Mouse (Mus musculus) CH12.LX (cell line): Measurements from ENCODE around the gene Cap2. TPM values are rescaled to one million over a fixed set of nuclear protein-coding genes. Genes with fewer than 3 reads are reported as not detected.

ENCODE experiments used
- DNase-seq: peaks from one replicate; pipeline ENCODE4 v3.0.0-alpha.2; 2013; ENCODE audit errors: extremely low read depth
- H3K27ac ChIP-seq: 2 replicates; pipeline ENCODE4 v1.5.1; 2012; ENCODE audit warnings: low read depth, mild to moderate bottlenecking, control low read depth, moderate library complexity; ENCODE audit not compliant: insufficient read depth
- H3K27me3 ChIP-seq: replicated peaks from 2 replicates; pipeline ENCODE3; 2012; ENCODE audit warnings: inconsistent platforms
- H3K36me3 ChIP-seq, 2 experiments: replicated peaks in 1 of 2; 2 replicates each; pipeline versions ENCODE3 to v1.6.1; 2012; ENCODE audit warnings: inconsistent platforms in 1 of 2, low read length in 1 of 2, mild to moderate bottlenecking in 1 of 2, mixed read lengths in 1 of 2, moderate library complexity in 1 of 2; ENCODE audit not compliant: control insufficient read depth in 1 of 2, insufficient read depth in 1 of 2
- H3K4me1 ChIP-seq, 2 experiments: 2 replicates each; pipeline ENCODE4 v1.6.1; 2012; ENCODE audit warnings: inconsistent platforms in 1 of 2, moderate library complexity in 1 of 2; ENCODE audit not compliant: insufficient read depth in 2 of 2, control insufficient read depth in 1 of 2
- H3K4me2 ChIP-seq: 2 replicates; pipeline ENCODE4 v1.6.1; 2012; ENCODE audit warnings: low read depth, mild to moderate bottlenecking, control low read depth; ENCODE audit not compliant: poor library complexity, insufficient read depth, severe bottlenecking
- H3K4me3 ChIP-seq, 3 experiments: fragments of 150-350 bp in 1 of 3; sonication (generic) in 1 of 3; replicated peaks in 1 of 3; 2 replicates each; pipeline versions ENCODE3 to v1.5.1; 2011 to 2012; ENCODE audit warnings: low read depth in 2 of 3, low read length in 2 of 3, mild to moderate bottlenecking in 2 of 3, moderate library complexity in 2 of 3, control low read depth in 1 of 3, improper control_type of control experiment in 1 of 3, inconsistent platforms in 1 of 3, mixed read lengths in 1 of 3; ENCODE audit not compliant: poor library complexity in 1 of 3
- H3K79me2 ChIP-seq: replicated peaks from 2 replicates; pipeline ENCODE4 v1.6.1; 2012; ENCODE audit warnings: mild to moderate bottlenecking, moderate library complexity; ENCODE audit not compliant: control insufficient read depth, poor library complexity, insufficient read depth, severe bottlenecking; ENCODE audit errors: extremely low read depth
- H3K9ac ChIP-seq: 2 replicates; pipeline ENCODE4 v1.6.1; 2012; ENCODE audit warnings: low read depth, mild to moderate bottlenecking, control low read depth, moderate library complexity; ENCODE audit not compliant: insufficient read depth
- H3K9me3 ChIP-seq: replicated peaks from 2 replicates; pipeline ENCODE3; 2012; ENCODE audit warnings: low read length, inconsistent platforms, mixed read lengths
- BHLHE40 ChIP-seq: IDR thresholded peaks from 2 replicates; pipeline ENCODE4 v1.6.1; 2011; ENCODE audit warnings: mild to moderate bottlenecking, low read depth, low read length, improper control_type of control experiment
- CHD1 ChIP-seq: IDR thresholded peaks from 2 replicates; pipeline ENCODE4 v1.6.1; 2012; ENCODE audit warnings: low read depth, low read length, improper control_type of control experiment, inconsistent platforms
- CHD2 ChIP-seq: IDR thresholded peaks from 2 replicates; pipeline ENCODE4 v1.6.1; 2011; ENCODE audit warnings: low read length, improper control_type of control experiment
- CTCF ChIP-seq, 2 experiments: IDR thresholded peaks in 1 of 2; conservative IDR thresholded peaks in 1 of 2; 2 replicates each; pipeline ENCODE4 v1.5.1; 2011 to 2012; ENCODE audit warnings: low read depth in 2 of 2, low read length in 2 of 2, improper control_type of control experiment in 1 of 2, inconsistent platforms in 1 of 2, mild to moderate bottlenecking in 1 of 2, moderate library complexity in 1 of 2
- EP300 ChIP-seq: IDR thresholded peaks from 2 replicates; pipeline ENCODE4 v1.6.1; 2011; ENCODE audit warnings: low read length, improper control_type of control experiment
- GABPA ChIP-seq: IDR thresholded peaks from 2 replicates; pipeline ENCODE4 v1.6.1; 2012; ENCODE audit warnings: low read depth, low read length, improper control_type of control experiment, inconsistent platforms; ENCODE audit not compliant: insufficient replicate concordance
- JUND ChIP-seq: conservative IDR thresholded peaks from 2 replicates; pipeline ENCODE4 v1.6.1; 2011; ENCODE audit warnings: low read depth, low read length, improper control_type of control experiment
- MAX ChIP-seq: IDR thresholded peaks from 2 replicates; pipeline ENCODE4 v1.6.1; 2011; ENCODE audit warnings: low read length, improper control_type of control experiment
- MEF2A ChIP-seq: IDR thresholded peaks from 2 replicates; pipeline ENCODE4 v1.6.1; 2014; ENCODE audit warnings: low read depth, mild to moderate bottlenecking, inconsistent platforms, low read length, improper control_type of control experiment, borderline replicate concordance
- MXI1 ChIP-seq: IDR thresholded peaks from 2 replicates; pipeline ENCODE4 v1.6.1; 2011; ENCODE audit warnings: mild to moderate bottlenecking, low read depth, low read length, improper control_type of control experiment
- NELFE ChIP-seq: IDR thresholded peaks from 2 replicates; pipeline ENCODE4 v1.6.1; 2011; ENCODE audit warnings: low read depth, low read length, improper control_type of control experiment
- NRF1 ChIP-seq: IDR thresholded peaks from 2 replicates; pipeline ENCODE4 v1.6.1; 2014; ENCODE audit warnings: low read depth, mild to moderate bottlenecking, inconsistent platforms, low read length, improper control_type of control experiment, moderate library complexity
- POLR2A ChIP-seq: IDR thresholded peaks from 2 replicates; pipeline ENCODE4 v1.6.1; 2011; ENCODE audit warnings: low read depth, mild to moderate bottlenecking, improper control_type of control experiment, low read length
- RAD21 ChIP-seq: IDR thresholded peaks from 2 replicates; pipeline ENCODE4 v1.6.1; 2011; ENCODE audit warnings: low read depth, mild to moderate bottlenecking, low read length, improper control_type of control experiment, moderate library complexity
- SMC3 ChIP-seq: IDR thresholded peaks from 2 replicates; pipeline ENCODE4 v1.6.1; 2011; ENCODE audit warnings: low read depth, low read length, improper control_type of control experiment
- TBP ChIP-seq: conservative IDR thresholded peaks from 2 replicates; pipeline ENCODE4 v1.6.1; 2011; ENCODE audit warnings: low read depth, low read length, improper control_type of control experiment
- TCF12 ChIP-seq: IDR thresholded peaks from 2 replicates; pipeline ENCODE4 v1.6.1; 2014; ENCODE audit warnings: low read depth, mild to moderate bottlenecking, inconsistent platforms, low read length, improper control_type of control experiment
- UBTF ChIP-seq: IDR thresholded peaks from 2 replicates; pipeline ENCODE4 v1.6.1; 2012; ENCODE audit warnings: low read depth, mild to moderate bottlenecking, inconsistent platforms, low read length, improper control_type of control experiment, moderate library complexity
- USF1 ChIP-seq: IDR thresholded peaks from 2 replicates; pipeline ENCODE4 v1.6.1; 2014; ENCODE audit warnings: low read depth, mild to moderate bottlenecking, inconsistent platforms, low read length, improper control_type of control experiment
- USF2 ChIP-seq: conservative IDR thresholded peaks from 2 replicates; pipeline ENCODE4 v1.6.1; 2011; ENCODE audit warnings: low read depth, low read length, improper control_type of control experiment
- ZKSCAN1 ChIP-seq: IDR thresholded peaks from 2 replicates; pipeline ENCODE4 v1.6.1; 2012; ENCODE audit warnings: low read depth, inconsistent platforms, low read length, improper control_type of control experiment, borderline replicate concordance
- ZNF384 ChIP-seq: IDR thresholded peaks from 2 replicates; pipeline ENCODE4 v1.6.1; 2012; ENCODE audit warnings: low read depth, low read length, improper control_type of control experiment, inconsistent platforms
- dilution Hi-C: fragments of 300-500 bp; cut with MboI; formaldehyde crosslinking; loops from 2 replicates; pipeline ENCODE4 v1.14.3; 2020; ENCODE audit warnings: low sequenced_read_pairs; ENCODE audit not compliant: extremely low pct_unique_long_range_greater_than_20kb, extremely low pct_ligation_motif_present
- in situ Hi-C: fragments of 300-500 bp; cut with MboI; formaldehyde crosslinking; loops from 3 replicates; pipeline ENCODE4 v1.14.3; 2019; ENCODE audit warnings: low sequenced_read_pairs, low pct_ligation_motif_present, low pct_unique_long_range_greater_than_20kb, mixed read lengths
- polyA plus RNA-seq: library from polyadenylated mRNA; unstranded; fragments of >175 nt; gene quantifications from 2 replicates; pipeline ENCODE4 v1.2.1, GENCODE M21; 2012; ENCODE audit warnings: low read depth; ENCODE audit not compliant: insufficient read length
- total RNA-seq, 2 experiments: library from RNA; depleted of rRNA; stranded (reverse); fragments of 300-350 nt in 1 of 2; fragments of >200 nt in 1 of 2; gene quantifications; 2 replicates each; pipeline ENCODE4 v1.2.3; 2012 to 2014

Cap2 gene
- total and polyA plus RNA-seq, 3 experiments = 0.04 to 0.11 TPM; not detected in 1

DNA sequence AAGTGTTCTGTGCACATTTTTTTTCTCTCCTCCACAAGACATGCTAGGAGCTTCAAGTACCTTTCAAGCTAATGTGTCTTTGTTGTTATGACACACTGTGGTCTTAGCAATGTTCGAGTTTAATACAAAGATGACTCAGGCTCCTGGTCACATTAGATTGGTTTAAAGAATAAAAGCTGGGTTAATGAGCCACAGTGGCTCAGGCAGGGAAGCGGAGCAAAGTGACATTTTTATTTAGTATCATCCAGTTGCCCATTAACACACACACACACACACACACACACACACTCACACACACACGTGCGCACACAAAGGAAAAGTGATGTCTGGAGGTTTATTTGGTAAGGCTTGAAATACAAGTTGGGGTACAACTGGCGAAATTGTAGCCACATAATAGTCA lies 72.6 kb downstream of the Cap2 start:
- dilution Hi-C loops = no loop called here
- Histone ChIP-seq H3K79me2 (no peaks in the 10 kb centered on the region), H3K9ac (no peak overlapping the region), H3K4me2 (no peak overlapping the region), H3K4me1 (no peaks in the 10 kb centered on the region), H3K4me3 (no peak overlapping the region), H3K27me3 (no peaks in the 10 kb centered on the region), H3K36me3 (no peaks in the 10 kb centered on the region), H3K27ac (no peak overlapping the region), H3K9me3 (no peaks in the 10 kb centered on the region)
- in situ Hi-C loops = no loop called here
- DNase-seq = no peak
- TF ChIP-seq JUND = no peak
- no peak for TF ChIP-seq MEF2A
- TF ChIP-seq CHD2 = no peak
- TF ChIP-seq EP300 = no peak
- TF ChIP-seq GABPA = no peak
- TF ChIP-seq MXI1 = no peak
- TF ChIP-seq CHD1 = no peak
- TF ChIP-seq TBP = no peak
- TF ChIP-seq RAD21 = no peak

DNA sequence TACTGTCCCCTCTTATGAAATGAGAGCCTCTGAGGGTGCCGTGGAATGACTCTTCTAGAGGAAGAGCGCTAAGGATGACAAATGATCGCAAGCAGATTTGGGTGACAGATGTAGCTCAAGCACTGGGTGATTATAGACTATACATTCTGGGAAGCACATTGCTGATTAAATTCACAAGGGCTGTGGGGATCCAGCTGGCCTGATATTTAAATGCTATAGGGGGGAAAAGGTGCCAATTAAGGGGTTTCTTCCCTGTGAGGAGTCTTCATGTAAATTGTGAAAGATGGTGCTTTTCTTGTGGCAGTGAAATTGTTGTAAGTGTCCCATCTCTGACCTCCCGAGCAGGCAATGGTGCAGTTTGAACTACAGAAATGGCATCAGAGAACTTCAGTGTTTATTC lies 73.1 kb downstream of the Cap2 start:
- no peaks in the 10 kb centered on the region for H3K9me3 ChIP-seq
- H3K4me2 ChIP-seq = no peak overlapping the region
- H3K27me3 ChIP-seq = no peaks in the 10 kb centered on the region
- H3K79me2 ChIP-seq = no peaks in the 10 kb centered on the region
- dilution Hi-C loops = no loop called here
- H3K36me3 ChIP-seq = no peaks in the 10 kb centered on the region
- in situ Hi-C loops = no loop called here
- DNase-seq = no peak
- H3K4me1 ChIP-seq = no peaks in the 10 kb centered on the region
- TF ChIP-seq BHLHE40 = no peak
- TF ChIP-seq ZNF384 = no peak
- TF ChIP-seq NRF1 = no peak
- TF ChIP-seq CHD2 = no peak
- TF ChIP-seq MAX = no peak
- TF ChIP-seq EP300 = no peak
- no peak overlapping the region for H3K4me3 ChIP-seq
- no peak overlapping the region for H3K9ac ChIP-seq
- H3K27ac ChIP-seq = no peak overlapping the region

DNA sequence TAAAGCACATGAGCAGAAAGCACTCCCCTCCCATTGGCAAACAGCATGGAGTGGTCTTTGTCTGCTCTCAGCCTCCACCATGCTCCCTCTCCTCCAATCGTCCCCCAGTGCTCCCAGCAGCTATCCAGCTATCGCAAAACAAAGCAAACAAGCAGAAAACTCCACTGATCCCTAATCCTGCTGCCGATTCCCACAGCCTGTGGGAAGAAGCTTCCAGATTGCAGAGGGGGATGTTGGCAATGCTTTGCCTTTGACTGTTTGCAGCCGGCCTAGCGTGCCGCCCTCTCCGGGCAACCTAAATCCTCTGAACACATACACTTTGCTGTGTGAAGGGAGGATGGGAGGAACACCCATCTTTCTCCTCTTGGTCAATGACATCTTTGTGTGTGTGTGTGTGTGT lies 83.2 kb downstream of the Cap2 start:
- Histone ChIP-seq H3K4me1 (no peaks in the 10 kb centered on the region), H3K4me2 (no peak overlapping the region), H3K9ac (no peak overlapping the region), H3K9me3 (no peaks in the 10 kb centered on the region), H3K4me3 (no peak overlapping the region), H3K27ac (no peak overlapping the region), H3K79me2 (no peaks in the 10 kb centered on the region), H3K36me3 (no peaks in the 10 kb centered on the region), H3K27me3 (no peaks in the 10 kb centered on the region)
- dilution Hi-C loops = no loop called here
- in situ Hi-C loops = loop anchor here (5.0 kb wide), 1 partner anchor 33 kb away; no protein-coding TSS in a partner anchor
- TF ChIP-seq USF1 (no peak), NELFE (no peak), TCF12 (no peak), CTCF (conservative IDR thresholded peaks at IDR 0.05 in 1 of 2, IDR thresholded peaks at IDR 0.05 in 1 of 2; ENCODE audit: low read depth in 2 of 2, low read length in 2 of 2) (no peak), USF2 (no peak), SMC3 (no peak), BHLHE40 (no peak), POLR2A (no peak), ZNF384 (no peak), ZKSCAN1 (no peak), MXI1 (no peak), UBTF (no peak), JUND (no peak), GABPA (no peak)
- DNase-seq = no peak
